Mouse (Mus musculus): ENCODE data around the gene Map2k2.
"Not testable (repeated sequence)": the region's sequence is repeated elsewhere in the genome, so short reads cannot be mapped to it uniquely, and the experiment has no call there.

Gene Map2k2

DNA sequence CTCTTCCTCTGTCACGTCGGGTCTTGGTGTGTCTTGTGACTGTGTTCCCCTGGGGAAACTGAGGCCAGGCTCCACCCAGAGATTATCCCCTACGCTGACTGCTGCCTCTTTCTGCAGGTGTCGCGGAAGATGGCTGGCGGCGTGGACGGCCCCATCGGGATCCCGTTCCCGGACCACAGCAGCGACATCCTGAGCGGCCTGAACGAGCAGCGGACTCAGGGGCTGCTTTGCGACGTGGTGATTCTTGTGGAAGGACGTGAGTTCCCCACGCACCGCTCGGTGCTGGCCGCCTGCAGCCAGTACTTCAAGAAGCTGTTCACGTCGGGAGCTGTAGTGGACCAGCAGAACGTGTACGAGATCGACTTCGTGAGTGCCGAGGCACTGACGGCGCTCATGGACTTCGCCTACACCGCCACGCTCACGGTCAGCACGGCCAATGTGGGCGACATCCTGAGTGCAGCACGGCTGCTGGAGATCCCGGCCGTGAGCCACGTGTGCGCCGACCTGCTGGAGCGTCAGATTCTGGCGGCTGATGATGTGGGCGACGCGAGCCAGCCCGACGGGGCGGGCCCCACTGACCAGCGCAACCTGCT lies 38.2 kb downstream of the Map2k2 start:
- DNase-seq (ENCODE audit: low spot score) = no peak

DNA sequence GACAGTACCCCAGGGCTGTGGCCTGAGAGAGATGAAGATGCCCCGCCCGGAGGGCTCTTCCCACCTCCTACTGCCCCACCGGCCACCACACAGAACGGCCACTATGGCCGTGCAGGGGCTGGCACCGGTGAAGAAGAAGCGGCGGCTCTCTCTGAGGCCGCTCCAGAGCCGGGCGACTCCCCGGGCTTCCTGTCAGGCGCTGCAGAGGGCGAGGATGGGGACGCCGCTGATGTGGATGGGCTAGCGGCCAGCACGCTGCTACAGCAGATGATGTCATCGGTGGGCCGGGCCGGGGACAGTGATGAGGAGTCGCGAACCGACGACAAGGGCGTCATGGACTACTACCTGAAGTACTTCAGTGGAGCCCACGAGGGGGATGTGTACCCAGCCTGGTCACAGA lies 39.0 kb downstream of the Map2k2 start:
- no peak for DNase-seq (ENCODE audit: low spot score)

- no peak for DNase-seq (ENCODE audit: low spot score)
Measured at GRCm38 (mm10) chr10:81145307-81145706, 39.6 kb downstream of the Map2k2 start.

DNA sequence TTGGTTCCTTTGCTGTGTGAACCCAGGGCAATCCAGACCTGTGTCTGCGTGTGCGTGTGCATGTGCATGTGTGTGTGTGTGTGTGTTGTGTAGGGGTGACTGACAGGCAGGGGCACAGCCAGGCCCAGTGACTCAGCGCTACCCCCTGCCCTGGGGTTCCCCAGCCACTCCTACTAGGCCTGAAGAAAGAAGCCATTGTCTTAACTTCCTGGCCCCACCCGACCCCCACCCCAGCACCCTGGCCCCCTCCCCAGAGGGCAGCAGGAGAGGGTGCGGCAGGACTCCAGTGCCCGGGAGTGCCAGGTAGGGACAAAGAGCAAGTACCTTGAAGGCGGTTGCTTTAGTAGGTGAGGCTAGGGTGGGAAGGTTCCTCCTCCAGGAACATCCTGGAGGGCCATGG lies 40.1 kb downstream of the Map2k2 start:
- no peak for DNase-seq (ENCODE audit: low spot score)

GRCm38 (mm10) chr10:81146296-81146695 lies 40.6 kb downstream of the Map2k2 start:
- no peak for DNase-seq (ENCODE audit: low spot score)

DNA sequence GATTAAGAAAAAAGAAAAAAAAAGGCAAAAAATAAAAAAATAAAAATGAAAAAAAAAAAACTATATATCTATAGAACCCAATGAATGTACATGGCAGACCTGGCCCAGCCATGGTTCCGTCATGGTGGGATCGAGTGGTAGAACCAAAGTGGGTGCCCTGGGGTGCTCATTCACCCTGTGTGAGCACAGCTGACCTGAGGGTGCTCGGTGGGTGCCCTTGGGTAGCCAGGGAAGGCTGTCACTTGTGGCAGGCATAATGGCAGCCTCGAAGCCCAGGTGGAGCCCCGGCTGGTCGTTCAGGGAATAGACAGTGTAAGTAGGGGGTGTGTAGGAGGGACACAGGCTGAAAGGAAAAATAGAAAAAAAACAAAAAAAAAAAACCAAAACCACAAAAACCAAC lies 45.5 kb downstream of the Map2k2 start:
- no peak for DNase-seq (ENCODE audit: low spot score)

DNA sequence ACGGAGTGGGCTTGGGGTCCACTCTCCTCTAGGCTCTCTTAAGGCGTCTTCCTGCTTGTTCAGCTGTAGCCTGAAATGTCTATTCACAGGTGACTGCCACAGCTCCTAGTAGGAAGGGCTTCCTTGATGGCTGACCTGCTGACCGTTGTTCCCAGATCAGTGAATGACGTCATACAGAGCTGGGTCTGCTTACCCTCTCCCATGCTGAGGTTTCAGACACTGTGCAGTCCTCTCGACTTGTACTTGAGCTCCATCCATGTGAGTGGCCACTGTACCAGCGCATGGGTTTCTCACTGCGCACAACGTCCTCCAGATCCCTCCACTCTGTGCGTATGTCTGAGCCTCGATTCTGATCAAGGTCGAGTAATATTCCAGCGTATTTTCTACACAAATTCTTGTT lies 46.9 kb downstream of the Map2k2 start:
- no peak for DNase-seq (ENCODE audit: low spot score)

- DNase-seq (ENCODE audit: low spot score) = no peak
Measured at GRCm38 (mm10) chr10:81154313-81154712, 48.6 kb downstream of the Map2k2 start.

DNA sequence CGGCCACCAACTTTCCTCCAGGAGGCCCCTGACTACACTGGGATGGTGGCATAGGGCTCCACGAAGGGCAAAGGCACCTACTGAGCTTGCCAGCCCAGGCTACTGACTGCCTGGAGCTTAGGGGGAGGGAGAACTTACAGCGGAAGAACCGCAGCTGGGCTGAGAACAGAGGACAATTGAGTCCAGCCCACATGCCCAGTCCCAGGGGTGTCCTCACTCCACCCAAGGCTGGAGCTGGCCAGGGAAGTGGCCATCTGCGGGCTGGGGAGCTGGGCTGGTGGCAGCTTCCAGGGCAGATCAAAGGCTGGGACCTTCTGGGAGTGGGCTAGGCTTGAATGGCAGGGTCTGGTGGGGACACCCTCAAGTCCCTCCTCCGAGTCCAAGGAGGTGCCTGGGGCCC lies 49.0 kb downstream of the Map2k2 start:
- no peak for DNase-seq (ENCODE audit: low spot score)

- peak; percentile 26 for DNase-seq (ENCODE audit: low spot score)
Measured at GRCm38 (mm10) chr10:81161602-81162317, 56.0 kb downstream of the Map2k2 start.

- no peak for DNase-seq (ENCODE audit: low spot score)
Measured at GRCm38 (mm10) chr10:81162318-81162652, 56.6 kb downstream of the Map2k2 start.

GRCm38 (mm10) chr10:81165118-81165517 lies 59.4 kb downstream of the Map2k2 start:
- DNase-seq (ENCODE audit: low spot score) = no peak

GRCm38 (mm10) chr10:81167200-81168086 lies 61.7 kb downstream of the Map2k2 start, which contains the start of gene Pias4:
Pias4 (minus strand) TSS chr10:81167923.
- peak; percentile 100 for DNase-seq (ENCODE audit: low spot score)

- peak; percentile 87 for DNase-seq (ENCODE audit: low spot score)
Measured at GRCm38 (mm10) chr10:81168087-81168431, 62.3 kb downstream of the Map2k2 start.

DNA sequence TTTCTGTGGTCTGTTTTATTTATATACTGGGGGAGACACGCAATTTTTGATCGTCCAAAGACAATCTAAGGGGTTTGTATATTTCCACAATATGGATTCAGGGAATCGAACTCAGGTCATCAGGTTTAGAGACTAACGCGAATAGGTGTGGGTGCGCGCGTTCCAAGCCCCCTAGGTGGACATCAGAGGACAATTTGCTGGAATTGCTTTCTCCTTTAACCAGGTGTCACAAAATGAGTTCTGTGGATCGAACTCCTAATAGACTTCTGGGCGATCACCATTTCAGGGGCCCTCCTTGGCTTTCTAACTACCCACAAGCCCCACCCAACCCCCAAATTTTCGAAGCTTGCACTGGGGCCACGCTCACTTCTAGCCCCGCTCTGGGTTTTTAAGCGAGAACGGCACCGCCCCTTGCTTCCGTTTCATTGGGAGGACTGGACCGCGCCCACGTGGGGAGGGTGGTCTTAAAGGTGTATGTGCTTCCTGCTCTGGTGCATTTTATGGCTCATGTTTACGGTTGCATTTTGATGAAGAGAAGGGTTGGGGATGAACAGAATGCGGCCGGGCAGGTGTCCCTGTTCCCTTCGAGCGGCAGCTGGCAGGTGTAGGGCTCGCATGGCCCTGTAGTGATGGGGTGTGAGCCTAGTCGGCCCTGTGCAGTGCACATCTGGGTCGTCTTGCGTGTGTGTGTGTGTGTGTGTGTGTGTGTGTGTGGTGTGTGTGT lies 63.0 kb downstream of the Map2k2 start:
- peak; percentile 81 for DNase-seq (ENCODE audit: low spot score)

DNA sequence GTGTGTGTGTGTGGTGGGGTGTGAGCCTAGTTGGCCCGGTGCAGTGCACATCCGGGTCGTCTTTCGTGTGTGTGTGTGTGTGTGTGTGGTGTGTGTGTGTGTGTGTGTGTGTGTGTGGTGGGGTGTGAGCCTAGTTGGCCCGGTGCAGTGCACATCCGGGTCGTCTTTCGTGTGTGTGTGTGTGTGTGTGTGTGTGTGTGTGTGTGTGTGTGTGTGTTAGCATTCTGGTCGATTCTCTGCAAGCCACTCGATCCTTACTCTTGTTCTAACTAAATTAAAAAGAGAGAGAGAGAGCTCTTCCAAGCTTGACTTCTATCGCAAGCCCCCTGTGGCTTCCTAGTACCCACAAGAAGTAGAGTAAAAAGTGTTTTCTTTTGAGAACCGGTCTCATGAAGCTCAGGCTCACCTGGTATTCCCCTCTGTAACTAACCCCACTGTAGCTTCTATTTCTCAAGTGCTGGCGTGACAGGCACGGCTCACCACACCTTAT lies 63.7 kb downstream of the Map2k2 start:
- peak; percentile 82 for DNase-seq (ENCODE audit: low spot score)

GRCm38 (mm10) chr10:81173132-81173531 lies 67.4 kb downstream of the Map2k2 start:
- DNase-seq (ENCODE audit: low spot score) = peak; percentile 85

- DNase-seq (ENCODE audit: low spot score) = peak; percentile 86
Measured at GRCm38 (mm10) chr10:81174617-81175344, 69.1 kb downstream of the Map2k2 start.

- DNase-seq (ENCODE audit: low spot score) = not testable (repeated sequence)
Measured at GRCm38 (mm10) chr10:81175345-81175701, 69.6 kb downstream of the Map2k2 start.

DNA sequence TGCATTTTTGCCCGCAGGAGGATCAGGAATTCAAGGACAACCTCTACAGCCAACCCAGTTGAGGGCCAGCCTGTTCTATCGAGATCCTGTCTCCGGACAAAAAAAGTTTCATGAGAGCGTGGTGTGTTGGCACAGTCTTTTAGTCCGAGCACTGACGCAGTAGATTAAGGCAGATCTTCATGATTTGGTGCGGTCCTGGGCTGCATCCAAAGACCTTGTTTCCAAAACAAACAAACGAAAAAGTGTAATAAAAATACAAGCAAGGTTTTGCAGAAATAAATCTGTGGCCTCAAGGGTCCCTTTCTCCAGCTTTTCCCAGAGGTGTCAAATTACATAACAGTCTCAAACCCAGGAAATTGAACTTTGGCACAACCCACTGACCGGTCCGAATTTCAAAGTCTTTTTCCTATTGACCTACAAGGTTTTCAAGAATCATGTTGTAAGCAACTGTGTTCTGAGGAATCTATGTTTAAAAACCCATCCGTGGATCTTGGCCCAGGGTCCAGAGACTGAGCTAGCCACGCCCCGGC lies 70.3 kb downstream of the Map2k2 start:
- no peak for DNase-seq (ENCODE audit: low spot score)
